Mouse (Mus musculus) left cerebral cortex, adult 9 months (tissue): ENCODE results near the gene Six2.

ENCODE experiments used
- DNase-seq, 2 experiments: peaks; one replicate each; pipeline ENCODE4 v3.0.0; 2022; ENCODE audit warnings: low spot score in 2 of 2

The Six2 gene

GRCm38 (mm10) chr17:85688236-85688910, at the start of gene Six2:
TSS of gene Six2 (minus strand) at chr17:85688274.
- no peak for DNase-seq

- no peak for DNase-seq
These were observed 49.2 kb upstream of the Six2 start for GRCm38 (mm10) chr17:85737090-85737780.

GRCm38 (mm10) chr17:85731329-85731728, 43.3 kb upstream of the Six2 start:
- no peak for DNase-seq

GRCm38 (mm10) chr17:85730231-85731015, 42.3 kb upstream of the Six2 start:
- no peak for DNase-seq

GRCm38 (mm10) chr17:85728071-85728718, 40.1 kb upstream of the Six2 start:
- no peak for DNase-seq

- no peak for DNase-seq
These were observed 37.9 kb upstream of the Six2 start for GRCm38 (mm10) chr17:85725988-85726387.

GRCm38 (mm10) chr17:85723166-85723565, 35.1 kb upstream of the Six2 start:
- DNase-seq, result no peak

- DNase-seq, result no peak
These were observed 29.2 kb upstream of the Six2 start for GRCm38 (mm10) chr17:85717266-85717665.

GRCm38 (mm10) chr17:85715784-85716183, 27.7 kb upstream of the Six2 start:
- DNase-seq, result no peak

- DNase-seq, result no peak
These were observed 26.3 kb upstream of the Six2 start for GRCm38 (mm10) chr17:85714370-85714769.

- no peak for DNase-seq
These were observed 24.8 kb upstream of the Six2 start for GRCm38 (mm10) chr17:85712874-85713273.

- DNase-seq, result no peak
These were observed 16.5 kb upstream of the Six2 start for GRCm38 (mm10) chr17:85704369-85705260.

- no peak for DNase-seq
These were observed 12.0 kb upstream of the Six2 start for GRCm38 (mm10) chr17:85700028-85700427.

GRCm38 (mm10) chr17:85698643-85699042, 10.6 kb upstream of the Six2 start:
- DNase-seq, result no peak

GRCm38 (mm10) chr17:85697976-85698375, 9.9 kb upstream of the Six2 start:
- no peak for DNase-seq

- no peak for DNase-seq
These were observed 6.4 kb upstream of the Six2 start for GRCm38 (mm10) chr17:85694499-85694898.

GRCm38 (mm10) chr17:85693101-85693500, 5.0 kb upstream of the Six2 start:
- no peak for DNase-seq

- DNase-seq, result no peak
These were observed 4.5 kb upstream of the Six2 start for GRCm38 (mm10) chr17:85692594-85692993.

- DNase-seq, result no peak
These were observed 3.8 kb upstream of the Six2 start for GRCm38 (mm10) chr17:85691701-85692536.

- DNase-seq, result no peak
These were observed 2.9 kb upstream of the Six2 start for GRCm38 (mm10) chr17:85690969-85691335.
